Mouse (Mus musculus) granulocyte monocyte progenitor cell, adult 5-6 weeks (primary cell): ENCODE results near the gene Pilra. TPM values are rescaled to one million over a fixed set of nuclear protein-coding genes. Genes with fewer than 3 reads are reported as not detected.

ENCODE experiments used
- ATAC-seq: replicated peaks from 2 replicates; pipeline ENCODE4 v1.8.0; 2016; ENCODE audit warnings: mild to moderate bottlenecking, moderate TSS enrichment, inconsistent platforms; ENCODE audit not compliant: poor library complexity, severe bottlenecking
- total RNA-seq, 2 experiments: library from RNA; stranded (forward) in 1 of 2; stranded (reverse) in 1 of 2; fragments of 200-712, 200-1000 nt in 1 of 2; fragments of >200 nt in 1 of 2; fragmentation: Nextera tagmentation in 1 of 2; gene quantifications; 2 replicates each; pipeline ENCODE4 v1.2.3; 2014 to 2017

Pilra gene
- total RNA-seq, 2 experiments from 2014 or later, result 4.0 to 11.4 TPM

DNA sequence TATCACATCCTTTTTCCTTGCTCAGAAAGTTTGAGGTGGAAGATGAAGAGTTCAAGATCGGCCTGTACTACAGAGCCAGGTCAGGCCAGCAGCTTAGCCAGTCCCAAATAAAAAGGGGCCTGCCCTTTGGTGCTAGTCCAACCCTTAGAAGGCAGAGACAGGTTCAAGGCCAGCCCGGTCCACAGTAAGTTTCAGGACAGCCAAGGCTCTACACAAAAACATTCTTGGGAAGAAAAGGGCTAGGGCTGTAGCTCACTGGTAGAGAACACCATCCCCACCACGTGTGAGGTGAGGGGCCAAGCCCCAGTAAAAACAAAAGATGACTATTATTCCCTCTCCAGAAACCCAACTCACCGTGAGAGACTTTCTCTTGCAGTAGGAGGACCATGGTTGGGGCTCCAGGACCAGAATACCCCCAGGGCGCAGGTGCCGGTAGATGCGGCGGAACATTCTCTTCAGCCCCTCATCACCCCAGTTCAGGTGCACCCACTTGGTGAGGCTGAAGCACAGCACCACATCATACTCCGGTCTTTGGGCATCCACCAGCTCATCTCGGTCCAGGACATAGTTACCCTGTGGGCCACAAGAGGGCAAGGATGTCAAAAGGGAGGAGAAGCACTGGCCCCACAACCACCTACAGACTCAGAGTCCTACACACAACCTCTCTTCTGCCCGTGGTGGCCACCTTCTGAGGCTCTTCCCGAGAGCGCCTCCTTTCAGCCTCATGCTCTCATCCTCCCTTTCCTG, 53.1 kb downstream of the Pilra start:
- no peak for ATAC-seq

DNA sequence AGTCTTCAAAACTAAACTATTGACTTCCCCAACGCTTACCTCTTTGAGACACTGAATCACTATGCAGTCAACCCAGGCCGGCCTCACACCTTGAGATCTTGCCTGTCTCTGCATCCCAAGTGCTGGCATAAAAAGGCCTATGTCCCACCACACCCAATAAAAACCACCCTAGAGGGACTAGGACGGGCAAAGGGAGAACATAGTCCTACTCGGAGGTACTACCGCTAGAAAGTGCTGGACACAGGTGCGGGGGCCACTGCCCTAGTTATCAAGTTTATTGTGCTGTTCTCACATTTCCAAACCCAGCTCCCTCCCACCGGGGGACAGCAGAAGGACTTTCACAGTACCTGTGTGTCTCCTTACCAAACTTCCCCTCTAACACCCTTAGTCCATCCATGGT, 54.4 kb downstream of the Pilra start:
- no peak for ATAC-seq

DNA sequence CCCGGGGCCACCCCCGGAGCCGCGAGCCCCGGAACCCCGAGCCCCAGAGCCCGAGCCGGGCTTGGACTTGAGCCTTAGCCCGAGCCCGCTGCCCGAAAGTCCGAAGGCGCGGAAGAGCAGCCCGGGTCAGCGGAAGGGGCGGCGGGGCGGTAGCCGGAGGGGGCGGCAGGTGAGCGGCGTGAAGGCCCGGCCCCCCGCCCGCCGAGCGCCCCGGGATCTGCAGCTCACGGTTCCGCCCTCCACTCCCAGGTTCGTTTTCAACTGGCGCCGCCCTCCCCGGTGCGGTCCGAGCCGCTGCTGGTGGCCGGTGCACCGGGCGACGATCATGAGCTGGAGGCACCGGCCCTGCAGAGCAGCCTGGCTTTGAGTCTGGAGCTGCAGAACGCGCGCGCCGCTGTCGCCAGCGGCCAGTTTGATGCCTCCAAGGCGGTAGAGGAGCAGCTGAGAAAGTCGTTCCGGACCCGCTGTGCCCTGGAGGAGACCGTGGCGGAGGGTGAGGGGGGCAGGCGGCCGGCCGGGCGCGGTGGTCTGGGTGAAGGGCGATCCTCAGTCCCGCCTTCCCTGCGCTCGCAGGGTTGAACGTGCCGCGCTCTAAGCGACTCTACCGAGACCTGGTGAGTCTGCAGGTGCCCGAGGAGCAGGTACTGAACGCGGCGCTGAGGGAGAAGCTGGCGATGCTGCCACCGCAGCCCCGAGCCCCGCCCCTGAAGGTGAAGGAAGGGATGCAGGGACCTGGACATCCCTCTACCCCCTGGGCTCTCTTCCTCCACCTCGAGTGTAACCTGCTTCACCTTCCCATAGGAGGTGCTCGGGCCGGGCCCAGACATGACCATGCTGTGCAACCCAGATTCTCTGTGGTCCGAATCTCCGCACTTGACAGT, 56.8 kb downstream of the Pilra start:
- peak; percentile 14; the same call in 1 of the 2 replicates for ATAC-seq

DNA sequence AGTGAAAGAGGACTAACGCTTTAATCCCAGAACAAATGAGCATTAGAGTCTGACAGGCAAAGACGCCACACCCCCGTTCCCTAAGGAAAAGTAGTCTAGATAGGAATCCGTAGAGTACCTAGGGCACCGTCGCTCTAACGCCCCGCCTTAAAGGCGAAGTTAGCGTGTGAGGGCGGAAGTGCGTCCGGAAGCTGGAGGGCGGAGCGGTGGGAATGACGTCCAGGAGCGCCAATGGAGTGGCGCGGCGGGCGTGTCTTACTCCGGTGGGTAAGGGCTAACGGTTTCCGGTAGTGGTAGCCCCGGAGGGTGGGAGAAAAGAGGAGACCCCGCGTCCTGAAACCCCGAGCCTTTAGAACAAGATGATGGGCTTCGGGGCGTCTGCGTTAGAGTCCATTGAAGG, 57.4 kb downstream of the Pilra start, which contains the start of gene Ppp1r35:
Gene Ppp1r35, plus strand, starts transcription at position 215 of the 400 bp plus-strand sequence.
- ATAC-seq, result peak; percentile 86

DNA sequence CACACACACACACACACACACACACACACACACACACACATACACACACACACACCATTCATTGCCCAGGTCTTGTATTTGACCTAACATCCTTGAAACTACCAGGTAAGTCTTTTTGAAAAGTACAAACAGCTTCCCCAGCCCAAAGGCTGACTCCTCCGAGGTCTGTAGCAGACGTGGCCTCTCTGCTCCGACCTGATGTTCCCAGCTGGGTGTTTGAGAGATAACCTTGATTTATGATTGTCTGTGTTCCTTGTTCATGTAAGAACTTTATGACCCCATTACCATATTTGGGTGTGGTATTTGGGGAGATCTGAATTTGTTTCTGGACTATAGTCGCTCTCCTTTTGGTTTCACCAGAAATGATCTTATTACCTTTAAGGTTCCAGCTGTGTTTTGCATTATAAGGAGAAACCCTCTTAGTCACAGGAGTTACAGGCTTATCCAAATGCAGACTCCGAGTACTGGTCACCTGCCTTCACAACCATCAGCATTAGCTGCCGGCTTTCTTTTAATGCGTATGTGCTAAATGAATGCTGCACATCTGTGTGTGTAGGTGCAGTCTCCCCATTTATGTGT, 58.7 kb downstream of the Pilra start:
- ATAC-seq, result no peak

DNA sequence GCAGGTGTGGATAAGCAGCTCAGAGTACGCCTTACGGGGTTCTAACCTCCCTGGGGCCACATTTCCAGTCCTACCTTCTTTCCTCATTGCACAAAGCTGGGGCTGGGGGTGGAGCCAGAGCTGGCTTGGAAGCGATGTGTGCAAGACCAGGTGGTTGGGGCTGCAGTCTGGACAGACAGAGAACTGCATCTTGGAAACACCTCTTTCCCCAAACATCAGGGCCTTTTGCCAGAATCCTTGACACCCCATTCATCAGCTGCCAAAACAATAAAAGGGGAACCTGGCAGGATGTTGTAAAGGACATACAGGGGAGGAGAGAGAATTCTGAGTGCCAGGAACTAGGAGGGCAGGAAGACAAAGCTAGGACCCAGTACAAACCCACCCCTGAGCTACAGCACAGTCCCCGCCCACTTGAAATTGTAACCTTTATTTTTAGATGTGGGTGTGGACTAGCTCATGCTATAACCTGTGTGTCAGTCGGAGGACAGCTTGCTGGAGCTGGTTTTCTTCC, 59.6 kb downstream of the Pilra start:
- ATAC-seq, result peak; percentile 64

DNA sequence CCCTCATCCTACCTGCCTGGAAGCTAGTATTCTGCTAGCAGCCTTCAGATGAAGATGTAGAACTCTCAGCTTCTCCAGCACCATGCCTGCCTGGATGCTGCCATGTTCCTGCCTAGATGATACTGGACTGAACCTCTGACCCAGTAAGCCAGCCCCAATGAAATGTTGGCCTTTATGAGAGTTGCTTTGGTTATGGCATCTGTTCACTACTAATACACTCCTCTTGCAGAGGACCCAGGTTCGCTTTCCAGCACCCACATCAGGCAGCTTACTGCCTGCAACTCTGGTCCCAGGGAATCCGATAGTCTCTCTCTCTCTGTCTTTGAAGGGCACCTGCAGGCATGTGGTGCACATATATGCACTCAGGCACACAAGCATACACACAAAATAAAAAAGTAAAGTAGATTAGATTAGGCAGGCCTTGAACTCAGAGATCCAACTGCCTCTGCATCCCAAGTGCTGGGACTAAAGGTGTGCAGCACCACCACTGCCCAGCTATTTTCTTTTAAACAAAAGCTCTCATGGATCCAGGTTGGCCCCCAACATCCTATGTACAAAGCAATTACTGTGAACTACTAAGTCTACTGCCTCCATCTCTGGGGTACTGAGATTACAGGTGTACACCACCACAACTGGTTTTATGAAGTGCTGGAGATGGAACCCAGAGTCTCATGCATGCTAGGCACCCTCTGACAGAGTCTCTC, 60.3 kb downstream of the Pilra start:
- no peak for ATAC-seq

DNA sequence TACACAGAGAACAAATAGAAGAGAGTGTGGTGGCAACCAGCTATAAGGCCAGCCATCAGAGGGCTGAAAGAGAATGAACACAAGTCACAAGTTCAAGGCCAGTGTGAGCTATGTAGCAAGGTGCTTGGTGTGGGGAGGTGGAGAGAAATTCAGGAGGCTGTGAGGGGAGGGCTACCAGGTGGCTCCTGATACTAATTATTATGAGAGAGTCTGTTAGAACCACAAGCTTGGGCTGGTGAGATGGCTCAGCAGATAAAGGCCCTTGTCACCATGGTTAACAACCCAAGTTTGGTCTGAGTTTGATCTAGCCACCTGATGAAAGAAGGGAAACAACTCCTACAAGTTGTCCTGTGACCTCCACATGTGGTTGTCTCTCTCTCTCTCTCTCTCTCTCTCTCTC, 63.3 kb downstream of the Pilra start:
- no peak for ATAC-seq

Other genes starting within 250 kb of the Pilra start
- gene Mospd3, start 235.2 kb downstream of the Pilra start, total RNA-seq (2014; fragmentation: Nextera tagmentation), result 146 and 159 TPM in 2 replicates
- 4.0 and 7.4 TPM in 2 replicates for gene Mospd3, start 235.2 kb downstream of the Pilra start, total RNA-seq (2017)
- gene Pcolce, start 222.5 kb downstream of the Pilra start, total RNA-seq (2014; fragmentation: Nextera tagmentation), result not detected in 2 replicates
- gene Pcolce, start 222.5 kb downstream of the Pilra start, total RNA-seq (2017), result 0.62 TPM in 1 of 2 replicates, not detected in the other
- not detected in 2 replicates for gene Fbxo24, start 207.3 kb downstream of the Pilra start, total RNA-seq (2014; fragmentation: Nextera tagmentation)
- gene Fbxo24, start 207.3 kb downstream of the Pilra start, total RNA-seq (2017), result not detected in 2 replicates
- 57.4 and 73.0 TPM in 2 replicates for gene Lrch4, start 207.2 kb downstream of the Pilra start, total RNA-seq (2014; fragmentation: Nextera tagmentation)
- 34.6 and 42.2 TPM in 2 replicates for gene Lrch4, start 207.2 kb downstream of the Pilra start, total RNA-seq (2017)
- gene Gm20605, start 207.1 kb downstream of the Pilra start, total RNA-seq (2014; fragmentation: Nextera tagmentation), result 13.2 and 16.4 TPM in 2 replicates
- gene Gm20605, start 207.1 kb downstream of the Pilra start, total RNA-seq (2017), result 0.62 and 3.6 TPM in 2 replicates
- gene Sap25, start 194.9 kb downstream of the Pilra start, total RNA-seq (2014; fragmentation: Nextera tagmentation), result 32.1 and 55.2 TPM in 2 replicates
- gene Sap25, start 194.9 kb downstream of the Pilra start, total RNA-seq (2017), result 9.7 and 20.8 TPM in 2 replicates
- not detected in 2 replicates for gene Irs3, start 190.6 kb downstream of the Pilra start, total RNA-seq (2014; fragmentation: Nextera tagmentation)
- not detected in 2 replicates for gene Irs3, start 190.6 kb downstream of the Pilra start, total RNA-seq (2017)
- gene Agfg2, start 151.6 kb downstream of the Pilra start, total RNA-seq (2014; fragmentation: Nextera tagmentation), result 13.7 and 15.0 TPM in 2 replicates
- gene Agfg2, start 151.6 kb downstream of the Pilra start, total RNA-seq (2017), result 10.7 and 13.9 TPM in 2 replicates
- gene Nyap1, start 94.7 kb downstream of the Pilra start, total RNA-seq (2014; fragmentation: Nextera tagmentation), result not detected in 2 replicates
- gene Nyap1, start 94.7 kb downstream of the Pilra start, total RNA-seq (2017), result not detected in 2 replicates
- 71.5 and 78.5 TPM in 2 replicates for gene Tsc22d4, start 90.6 kb downstream of the Pilra start, total RNA-seq (2014; fragmentation: Nextera tagmentation)
- gene Tsc22d4, start 90.6 kb downstream of the Pilra start, total RNA-seq (2017), result 57.5 and 74.8 TPM in 2 replicates
- gene Ppp1r35, start 57.4 kb downstream of the Pilra start, total RNA-seq (2014; fragmentation: Nextera tagmentation), result 29.4 and 36.7 TPM in 2 replicates
- gene Ppp1r35, start 57.4 kb downstream of the Pilra start, total RNA-seq (2017), result 22.9 and 24.1 TPM in 2 replicates
- 33.9 and 35.2 TPM in 2 replicates for gene Mepce, start 48.6 kb downstream of the Pilra start, total RNA-seq (2014; fragmentation: Nextera tagmentation)
- gene Mepce, start 48.6 kb downstream of the Pilra start, total RNA-seq (2017), result 14.5 and 48.4 TPM in 2 replicates
- gene Zcwpw1, start 48.5 kb downstream of the Pilra start, total RNA-seq (2014; fragmentation: Nextera tagmentation), result 1.0 and 2.6 TPM in 2 replicates
- gene Zcwpw1, start 48.5 kb downstream of the Pilra start, total RNA-seq (2017), result 12.7 and 13.0 TPM in 2 replicates
- gene Pilrb1, start 21.8 kb upstream of the Pilra start, total RNA-seq (2014; fragmentation: Nextera tagmentation), result 3.5 and 12.1 TPM in 2 replicates
- gene Pilrb1, start 21.8 kb upstream of the Pilra start, total RNA-seq (2017), result 7.2 and 7.6 TPM in 2 replicates
- gene Pilrb2, start 35.5 kb upstream of the Pilra start, total RNA-seq (2014; fragmentation: Nextera tagmentation), result 3.2 and 13.2 TPM in 2 replicates
- gene Pilrb2, start 35.5 kb upstream of the Pilra start, total RNA-seq (2017), result 4.3 and 10.3 TPM in 2 replicates
- gene Cyp3a13, start 85.3 kb upstream of the Pilra start, total RNA-seq (2014; fragmentation: Nextera tagmentation), result not detected in 2 replicates
- not detected in 2 replicates for gene Cyp3a13, start 85.3 kb upstream of the Pilra start, total RNA-seq (2017)
- not detected in 2 replicates for gene Gjc3, start 126.8 kb upstream of the Pilra start, total RNA-seq (2014; fragmentation: Nextera tagmentation)
- not detected in 2 replicates for gene Gjc3, start 126.8 kb upstream of the Pilra start, total RNA-seq (2017)
- gene Azgp1, start 145.2 kb upstream of the Pilra start, total RNA-seq (2014; fragmentation: Nextera tagmentation), result not detected in 2 replicates
- not detected in 2 replicates for gene Azgp1, start 145.2 kb upstream of the Pilra start, total RNA-seq (2017)
- gene Smok3a, start 185.0 kb upstream of the Pilra start, total RNA-seq (2014; fragmentation: Nextera tagmentation), result not detected in 2 replicates
- not detected in 2 replicates for gene Smok3a, start 185.0 kb upstream of the Pilra start, total RNA-seq (2017)
- not detected in 2 replicates for gene Smok3b, start 185.1 kb upstream of the Pilra start, total RNA-seq (2014; fragmentation: Nextera tagmentation)
- not detected in 2 replicates for gene Smok3b, start 185.1 kb upstream of the Pilra start, total RNA-seq (2017)
- gene Smok3c, start 216.9 kb upstream of the Pilra start, total RNA-seq (2014; fragmentation: Nextera tagmentation), result not detected in 2 replicates
- not detected in 2 replicates for gene Smok3c, start 216.9 kb upstream of the Pilra start, total RNA-seq (2017)
- 21.5 and 26.8 TPM in 2 replicates for gene Zkscan1, start 248.8 kb upstream of the Pilra start, total RNA-seq (2014; fragmentation: Nextera tagmentation)
- gene Zkscan1, start 248.8 kb upstream of the Pilra start, total RNA-seq (2017), result 19.2 and 25.8 TPM in 2 replicates